18 mouse cellular contexts compared by ENCODE assay signal in genomic region chr12:101862286-101862964, GRCm38 (mm10). TPM values are rescaled to one million over a fixed set of nuclear protein-coding genes. Genes with fewer than 3 reads are reported as not detected.
"Had no signal": no experiment of that assay in that cellular context is flagged by ENCODE, and none has a peak within 500 bp of the region (broad histone marks: within the 10 kb centered on the region; RNA-seq: fewer than 3 reads in every experiment).

No protein-coding gene starts in this region.

- H3K27ac ChIP-seq: midbrain, embryonic 10.5 days; midbrain, embryonic 12.5 days; neural tube, embryonic 13.5 days; stomach, embryonic 15.5 days; stomach, postnatal 0 days had no signal

- H3K27me3 ChIP-seq: midbrain, embryonic 12.5 days; neural tube, embryonic 13.5 days; stomach, embryonic 15.5 days had no signal

- H3K4me1 ChIP-seq: midbrain, embryonic 10.5 days; midbrain, embryonic 12.5 days; neural tube, embryonic 13.5 days; stomach, embryonic 15.5 days had no signal

- H3K9ac ChIP-seq: lung, embryonic 14.5 days; midbrain, embryonic 12.5 days; neural tube, embryonic 13.5 days; stomach, embryonic 15.5 days had no signal

- H3K9me3 ChIP-seq: midbrain, embryonic 10.5 days; midbrain, embryonic 12.5 days; neural tube, embryonic 13.5 days; stomach, embryonic 15.5 days had no signal

- H3K4me3 ChIP-seq: midbrain, embryonic 10.5 days; midbrain, embryonic 12.5 days; myocyte; neural tube, embryonic 13.5 days; stomach, embryonic 15.5 days had no signal

- H3K4me2 ChIP-seq: lung, embryonic 14.5 days; midbrain, embryonic 12.5 days; neural tube, embryonic 13.5 days; stomach, embryonic 15.5 days had no signal

- DNase-seq: lung, adult 18-20 months; lung, embryonic 14.5 days; lung, postnatal 10 days; lung, postnatal 4 days; midbrain, embryonic 14.5 days; right cerebral cortex, postnatal 14 days; thymus, adult 2 months; thymus, postnatal 25 days; thymus, postnatal 4 days had no signal

- ATAC-seq: midbrain, embryonic 16.5 days had no signal

RNA-seq across cellular contexts. Expression of gene Fbln5, which starts 43.6 kb away (rescaled TPM):
- total RNA-seq: megakaryocyte-erythroid progenitor cell, adult 5-6 weeks; neutrophil, adult 5-6 weeks had no signal
